Mouse (Mus musculus): Measurements from ENCODE around the gene Pgrmc2. TPM values are rescaled to one million over a fixed set of nuclear protein-coding genes. Genes with fewer than 3 reads are reported as not detected.

Pgrmc2 gene
- total RNA-seq, 2 experiments from 2014 or later, result 32.1 to 42.8 TPM

GRCm38 (mm10) chr3:41080724-41081123 is 2.1 kb downstream of the Pgrmc2 start:
- ATAC-seq (replicated peaks; ENCODE audit: low FRiP score, poor library complexity, severe bottlenecking), result no peak

DNA sequence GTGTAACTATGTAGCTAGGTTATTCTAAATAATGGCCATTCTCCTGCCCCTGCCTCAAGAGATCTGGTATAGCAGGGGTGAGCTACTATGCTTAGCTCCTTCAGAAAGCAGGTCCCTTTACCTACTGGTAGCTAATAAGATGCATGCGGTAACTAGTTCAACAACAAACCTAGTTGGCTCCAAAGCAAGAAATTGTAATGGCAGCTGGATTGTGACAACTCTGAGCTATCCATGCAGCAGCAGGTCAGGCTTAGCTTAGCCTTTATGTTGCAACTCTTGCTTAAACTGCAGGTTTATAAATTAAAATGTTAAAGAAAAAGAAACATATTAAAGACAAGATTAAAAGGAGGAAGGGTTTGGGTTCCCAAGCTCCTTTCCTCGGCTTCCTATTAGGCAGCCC is 4.2 kb downstream of the Pgrmc2 start:
- ATAC-seq (replicated peaks; ENCODE audit: low FRiP score, poor library complexity, severe bottlenecking), result no peak

DNA sequence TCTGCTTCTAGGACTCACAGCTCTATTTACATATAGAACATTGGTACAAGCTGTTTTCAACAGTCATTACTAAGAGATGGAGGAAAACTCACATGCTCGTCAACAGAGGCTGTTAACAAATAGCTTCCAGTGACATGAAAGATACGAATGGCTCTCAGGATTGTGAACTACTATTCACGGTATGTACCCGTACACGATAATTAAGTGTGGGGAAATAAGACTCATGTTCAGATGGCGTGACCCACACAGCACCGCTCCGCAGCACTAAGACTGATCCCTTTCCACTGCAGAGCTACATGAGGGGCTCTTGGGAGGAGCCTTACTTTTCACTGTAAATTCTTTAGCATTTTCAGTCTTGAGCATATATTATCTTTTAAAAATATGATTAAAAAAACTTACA is 7.5 kb downstream of the Pgrmc2 start:
- ATAC-seq (replicated peaks; ENCODE audit: low FRiP score, poor library complexity, severe bottlenecking), result no peak

DNA sequence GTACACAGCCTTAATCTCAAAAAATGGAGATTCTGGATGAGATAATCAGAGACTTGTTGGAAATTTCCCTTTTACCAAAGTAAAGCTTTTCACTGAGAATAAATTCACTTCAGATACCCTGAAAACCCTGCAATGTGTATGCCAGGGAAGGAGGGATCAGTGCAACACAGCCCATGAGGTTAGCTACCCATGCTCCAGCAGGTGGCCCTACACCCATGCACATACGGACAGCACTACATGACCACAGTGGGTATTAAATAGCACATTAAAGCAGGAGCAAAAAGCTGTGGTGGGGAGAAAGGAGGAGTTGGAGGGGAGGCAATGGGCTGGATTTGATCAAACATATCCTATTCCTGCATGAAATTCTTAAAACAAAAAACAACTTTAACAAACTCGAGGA is 12.3 kb downstream of the Pgrmc2 start:
- ATAC-seq (replicated peaks; ENCODE audit: low FRiP score, poor library complexity, severe bottlenecking), result no peak

GRCm38 (mm10) chr3:41065320-41065719 is 17.5 kb downstream of the Pgrmc2 start:
- no peak for ATAC-seq (replicated peaks; ENCODE audit: low FRiP score, poor library complexity, severe bottlenecking)

DNA sequence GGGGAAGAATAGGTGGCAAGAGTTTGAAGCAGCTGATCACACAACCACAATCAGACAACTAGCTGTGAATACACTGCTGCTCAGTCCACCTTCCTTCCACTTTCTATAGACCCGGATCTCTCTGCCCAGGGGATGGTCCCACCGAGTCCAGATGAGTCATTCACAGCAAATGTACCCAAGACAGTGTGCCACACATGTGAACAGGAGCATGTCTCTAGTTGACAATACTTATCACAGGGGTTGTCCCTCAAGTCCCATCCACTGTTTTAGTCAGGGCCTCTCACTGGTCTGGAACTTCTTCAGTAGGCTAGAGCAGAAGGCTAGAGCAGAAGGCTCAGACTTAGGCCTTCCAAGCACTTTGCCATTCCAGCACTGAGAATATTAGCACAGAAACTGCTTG is 20.1 kb downstream of the Pgrmc2 start:
- ATAC-seq (replicated peaks; ENCODE audit: low FRiP score, poor library complexity, severe bottlenecking), result no peak

GRCm38 (mm10) chr3:41061831-41062565 is 20.8 kb downstream of the Pgrmc2 start:
- no peak for ATAC-seq (replicated peaks; ENCODE audit: low FRiP score, poor library complexity, severe bottlenecking)

- no peak for ATAC-seq (replicated peaks; ENCODE audit: low FRiP score, poor library complexity, severe bottlenecking)
Measured at GRCm38 (mm10) chr3:41059249-41059648, 23.6 kb downstream of the Pgrmc2 start.

DNA sequence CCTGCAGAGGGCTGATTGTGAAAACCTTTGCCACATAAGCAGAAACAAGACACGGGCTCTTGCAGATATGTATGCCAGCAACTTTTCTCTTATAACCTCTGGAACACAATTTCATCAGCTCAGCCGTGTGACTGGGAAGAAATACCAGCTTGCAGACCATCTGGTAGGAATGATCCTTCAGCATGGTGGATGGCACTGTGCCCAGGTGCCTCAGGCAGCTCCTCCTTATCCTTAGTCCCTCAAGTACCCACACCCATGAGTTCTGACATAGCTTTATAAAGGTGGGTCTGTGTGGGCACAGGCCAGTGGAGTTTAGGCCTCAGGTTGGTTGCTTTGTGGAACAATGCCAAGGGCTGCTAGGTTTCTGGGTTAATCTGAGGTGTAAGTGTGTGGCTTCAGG is 24.5 kb downstream of the Pgrmc2 start:
- ATAC-seq (replicated peaks; ENCODE audit: low FRiP score, poor library complexity, severe bottlenecking), result no peak

GRCm38 (mm10) chr3:41053334-41053733 is 29.5 kb downstream of the Pgrmc2 start:
- no peak for ATAC-seq (replicated peaks; ENCODE audit: low FRiP score, poor library complexity, severe bottlenecking)

DNA sequence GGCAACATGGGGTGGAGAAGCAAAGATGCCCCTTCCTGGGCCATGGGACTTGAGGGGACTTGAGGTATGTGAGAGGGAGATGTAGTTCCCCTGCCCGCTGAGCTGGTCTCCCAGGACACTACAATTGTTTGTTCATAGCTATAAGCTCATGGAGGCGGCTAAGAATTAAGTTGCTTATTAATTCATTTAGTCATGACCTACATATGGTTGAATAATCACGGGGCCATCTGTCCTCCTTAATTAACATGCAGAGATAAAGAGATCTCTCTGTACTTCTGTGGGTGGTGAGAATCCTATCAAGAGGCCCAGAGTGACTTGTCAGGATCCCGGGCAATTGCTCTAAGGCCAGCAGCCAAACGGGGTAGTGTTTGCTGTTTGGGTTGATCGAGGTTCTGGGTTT is 35.0 kb downstream of the Pgrmc2 start:
- no peak for ATAC-seq (replicated peaks; ENCODE audit: low FRiP score, poor library complexity, severe bottlenecking)

DNA sequence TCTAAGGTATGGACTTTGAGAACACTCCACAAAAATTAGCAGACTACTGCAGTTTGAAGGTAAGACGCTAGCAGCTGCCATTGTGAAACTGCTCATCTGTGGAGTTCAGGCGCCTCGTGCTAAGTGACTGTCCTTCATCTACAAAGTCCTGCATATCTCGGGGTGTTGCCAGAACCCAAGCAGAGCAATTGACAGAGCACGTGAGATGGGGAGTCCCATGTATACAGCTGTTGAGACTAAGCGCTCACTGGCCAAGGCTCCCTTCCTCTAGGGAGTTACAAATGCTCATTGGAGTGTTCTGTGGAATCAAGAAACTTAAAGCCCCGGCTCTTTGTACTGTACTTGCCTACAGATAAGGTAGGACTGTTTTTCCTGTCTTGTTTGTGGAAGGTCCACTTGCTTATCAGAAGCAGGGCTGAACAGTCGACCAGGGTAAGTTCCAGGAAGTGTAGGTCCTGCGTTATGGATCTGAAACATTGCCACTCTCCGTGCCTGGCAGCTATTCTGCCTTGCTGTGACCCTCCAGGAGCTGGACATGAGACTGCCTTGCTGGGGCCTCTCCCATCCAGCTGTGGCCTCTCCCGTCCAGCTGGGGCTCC is 39.0 kb downstream of the Pgrmc2 start:
- no peak for ATAC-seq (replicated peaks; ENCODE audit: low FRiP score, poor library complexity, severe bottlenecking)

GRCm38 (mm10) chr3:41042195-41042938 is 40.5 kb downstream of the Pgrmc2 start:
- no peak for ATAC-seq (replicated peaks; ENCODE audit: low FRiP score, poor library complexity, severe bottlenecking)

DNA sequence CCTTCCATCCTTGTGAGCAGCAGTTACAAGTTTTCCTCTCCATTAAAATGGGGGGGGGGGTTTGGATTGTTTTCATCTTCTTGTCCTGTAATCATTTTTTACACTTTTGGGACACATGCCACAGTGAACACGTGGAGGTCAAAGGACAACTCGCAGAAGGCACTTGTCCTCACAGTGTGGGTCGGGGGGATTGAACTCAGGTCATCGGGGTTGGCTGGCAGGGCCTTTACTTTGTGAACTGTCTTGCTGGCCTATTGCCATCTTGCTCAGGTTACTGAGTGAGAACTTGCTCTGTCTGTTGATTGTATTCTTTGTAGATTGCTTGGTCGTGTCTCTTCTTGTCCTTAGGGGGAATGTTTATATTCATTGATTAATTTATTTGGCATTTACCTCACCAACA is 41.6 kb downstream of the Pgrmc2 start:
- ATAC-seq (replicated peaks; ENCODE audit: low FRiP score, poor library complexity, severe bottlenecking), result no peak

GRCm38 (mm10) chr3:41038297-41038916 is 44.4 kb downstream of the Pgrmc2 start:
- ATAC-seq (replicated peaks; ENCODE audit: low FRiP score, poor library complexity, severe bottlenecking), result no peak

DNA sequence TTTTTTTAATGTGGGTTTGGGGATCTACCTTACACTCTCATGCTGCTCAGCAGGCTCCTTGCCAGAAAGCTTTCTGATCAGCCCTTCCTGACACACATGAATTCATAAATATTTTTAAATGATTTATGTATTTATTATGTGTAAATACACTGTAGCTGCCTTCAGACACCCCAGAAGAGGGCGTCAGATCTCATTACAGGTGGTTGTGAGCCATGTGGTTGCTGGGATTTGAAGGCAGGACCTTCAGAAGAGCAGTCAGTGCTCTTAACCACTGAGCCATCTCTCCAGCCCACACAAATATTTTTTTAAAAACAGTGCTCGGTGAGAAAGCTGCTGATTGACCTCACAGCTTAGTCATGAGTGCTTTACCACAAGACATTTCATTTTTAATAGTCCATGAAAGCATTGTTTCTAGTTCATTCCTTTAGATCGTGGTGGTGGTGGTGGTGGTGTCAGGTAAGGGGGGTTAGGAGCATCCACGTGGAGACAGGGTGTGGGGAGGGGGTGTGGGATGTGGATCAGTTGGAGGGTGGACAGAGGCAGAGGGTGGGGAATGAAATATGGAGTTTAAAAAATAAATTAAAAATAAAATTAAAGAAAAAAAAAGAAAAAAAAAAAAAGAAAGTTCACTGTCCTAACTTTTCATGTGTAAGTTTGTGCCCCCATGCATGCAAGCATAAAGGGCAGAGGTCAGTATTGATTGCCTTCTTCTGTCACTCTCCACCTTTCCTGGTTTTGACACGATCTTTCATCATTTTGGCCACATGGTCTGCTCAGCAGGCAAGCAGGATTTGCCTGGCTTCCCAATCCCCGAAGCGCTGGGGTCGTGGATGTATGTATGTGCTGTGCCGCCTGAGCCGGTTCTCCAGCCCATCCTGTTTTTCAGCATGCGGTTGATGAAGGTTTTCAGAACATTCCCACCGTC is 51.3 kb downstream of the Pgrmc2 start:
- ATAC-seq (replicated peaks; ENCODE audit: low FRiP score, poor library complexity, severe bottlenecking), result no peak

DNA sequence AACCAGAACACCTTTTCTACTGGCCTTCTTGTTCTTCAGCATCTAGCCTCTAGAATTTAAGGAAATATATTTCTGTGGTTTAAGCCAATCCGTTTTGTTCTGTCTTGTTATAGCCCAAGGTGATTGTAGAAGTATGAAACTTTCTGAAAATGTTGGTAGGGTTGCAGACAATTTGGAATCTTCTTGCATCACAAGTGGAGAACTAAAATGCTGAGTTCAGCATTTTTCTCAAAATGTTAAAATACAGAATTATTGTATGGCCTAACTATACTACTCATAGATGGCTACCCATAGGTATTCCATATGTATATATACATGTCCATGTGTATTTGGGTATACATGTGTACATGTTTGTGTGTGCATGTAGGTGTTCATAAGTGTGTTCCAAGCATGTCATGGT is 52.1 kb downstream of the Pgrmc2 start:
- no peak for ATAC-seq (replicated peaks; ENCODE audit: low FRiP score, poor library complexity, severe bottlenecking)

DNA sequence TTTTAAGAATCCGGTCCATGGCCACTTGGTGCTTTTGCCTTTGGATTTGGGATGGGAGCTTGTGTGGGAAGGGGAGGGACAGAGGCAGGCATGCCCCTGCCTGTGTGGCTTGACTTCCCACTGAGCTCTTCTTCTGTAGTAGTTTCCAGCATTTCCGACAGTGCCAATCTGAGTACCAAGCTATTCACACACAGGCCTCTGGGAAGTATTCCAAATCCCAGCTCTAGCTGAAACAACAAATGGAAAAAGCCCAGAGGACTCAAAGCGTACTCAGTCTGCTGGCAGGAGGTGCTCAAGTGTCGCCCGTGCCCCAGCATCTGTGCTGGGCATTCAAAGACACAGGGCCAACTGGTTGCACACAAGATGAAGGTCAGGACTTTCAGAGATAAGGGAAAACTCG is 60.9 kb downstream of the Pgrmc2 start:
- ATAC-seq (replicated peaks; ENCODE audit: low FRiP score, poor library complexity, severe bottlenecking), result no peak

DNA sequence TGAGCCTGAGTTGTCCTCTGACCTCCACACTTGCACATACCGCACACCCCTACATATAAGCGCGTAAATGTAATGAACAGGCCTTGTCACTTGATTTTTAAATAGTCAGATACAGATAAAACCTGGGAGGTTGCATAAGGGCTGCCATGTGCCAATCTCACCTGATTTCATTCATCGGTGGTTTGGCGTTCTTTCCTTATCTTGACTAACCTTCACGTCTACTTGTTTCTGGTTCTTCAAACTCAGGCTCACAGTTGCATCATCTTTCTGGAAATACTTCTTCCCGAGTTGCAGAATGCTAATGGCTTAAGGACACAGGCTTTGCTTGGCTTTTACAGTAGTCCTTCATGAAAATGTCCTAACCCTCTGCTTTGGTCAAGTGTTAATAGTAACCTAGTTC is 62.2 kb downstream of the Pgrmc2 start:
- ATAC-seq (replicated peaks; ENCODE audit: low FRiP score, poor library complexity, severe bottlenecking), result no peak

Data from erythroid progenitor cell, adult 5-6 weeks (primary cell).